Mouse (Mus musculus) hindbrain, embryonic 11.5 days (tissue): ENCODE results near the gene Treml2. TPM values are rescaled to one million over a fixed set of nuclear protein-coding genes. Genes with fewer than 3 reads are reported as not detected.
"Not testable (repeated sequence)": the region's sequence is repeated elsewhere in the genome, so short reads cannot be mapped to it uniquely, and the experiment has no call there.

Experiments used
- ATAC-seq: fragments of 200-750 bp; cut with Nextera tagmentation; 2 replicates; pipeline ENCODE4 v1.8.0; 2017; ENCODE audit warnings: mild to moderate bottlenecking, moderate TSS enrichment, moderate library complexity; ENCODE audit not compliant: low FRiP score
- DNase-seq: peaks from one replicate; pipeline ENCODE4 v3.0.0-alpha.2; 2015; ENCODE audit warnings: low spot score
- H3K27ac ChIP-seq: fragments of 300-500 bp; sonication (generic); 2 replicates; pipeline ENCODE4 v1.5.1; 2014; ENCODE audit warnings: mild to moderate bottlenecking, low read depth, low read length
- H3K27me3 ChIP-seq: fragments of 300-500 bp; sonication (generic); 2 replicates; pipeline ENCODE4 v1.6.1; 2014; ENCODE audit warnings: mild to moderate bottlenecking, low read length, moderate library complexity, mixed read lengths; ENCODE audit not compliant: control insufficient read depth, insufficient read depth
- H3K36me3 ChIP-seq: fragments of 300-500 bp; sonication (generic); 2 replicates; pipeline ENCODE4 v1.6.1; 2014; ENCODE audit warnings: mild to moderate bottlenecking, low read length, moderate library complexity, mixed read lengths; ENCODE audit not compliant: control insufficient read depth, insufficient read depth
- H3K4me1 ChIP-seq: fragments of 300-500 bp; sonication (generic); replicated peaks from 2 replicates; pipeline ENCODE4 v1.6.1; 2014; ENCODE audit warnings: low read length, mixed read lengths; ENCODE audit not compliant: control insufficient read depth, insufficient read depth
- H3K4me2 ChIP-seq: fragments of 300-500 bp; sonication (generic); replicated peaks from 2 replicates; pipeline ENCODE4 v1.6.1; 2014; ENCODE audit warnings: mild to moderate bottlenecking, low read depth, low read length
- H3K4me3 ChIP-seq: fragments of 300-500 bp; sonication (generic); 2 replicates; pipeline ENCODE4 v1.5.1; 2014; ENCODE audit warnings: low read depth, low read length
- H3K9ac ChIP-seq: fragments of 300-500 bp; sonication (generic); 2 replicates; pipeline ENCODE4 v1.6.1; 2014; ENCODE audit warnings: low read depth, low read length
- H3K9me3 ChIP-seq: fragments of 300-500 bp; sonication (generic); 2 replicates; pipeline ENCODE4 v1.6.1; 2016; ENCODE audit warnings: low read length; ENCODE audit not compliant: control insufficient read depth
- WGBS: fragments of 180-500 bp; shearing (Covaris S2); extraction: QIAGEN DNeasy Blood & Tissue Kit; methylation state at CpG from one replicate; pipeline ENCODE4 v1.1.7; 2014; 5-methylcytosine and 5-hydroxymethylcytosine counted together
- polyA plus RNA-seq: library from polyadenylated mRNA; unstranded; fragments of >200 nt; fragmentation: Nextera tagmentation; extraction: Ambion mirVana; gene quantifications from 2 replicates; pipeline ENCODE4 v1.2.1, GENCODE M21; 2014

Treml2 gene
- polyA plus RNA-seq, 1 experiment from 2014 or later: 0.09 TPM

DNA sequence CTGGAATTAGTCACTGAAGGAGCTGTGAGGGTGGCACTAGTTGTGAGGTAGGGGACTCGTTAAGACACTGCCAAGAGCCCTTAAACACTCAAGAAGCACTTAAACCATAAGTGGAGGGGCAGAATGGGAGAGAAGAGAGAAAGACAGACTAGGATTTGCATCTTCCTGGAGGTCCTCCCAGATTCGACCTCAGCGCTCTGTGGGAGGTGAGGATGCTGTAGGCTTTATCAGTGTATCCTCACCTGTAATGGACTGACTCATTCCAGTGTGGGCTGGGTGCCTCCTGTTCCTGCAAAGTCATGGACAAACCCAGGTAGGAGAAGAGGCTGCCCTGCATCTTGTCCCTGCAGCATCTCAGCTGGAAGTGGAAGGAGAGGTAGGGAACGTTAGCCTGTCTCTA lies 47.5 kb downstream of the Treml2 start:
- ATAC-seq: no peak
- Histone ChIP-seq H3K27me3 (no peaks in the 10 kb centered on the region), H3K4me3 (no peak overlapping the region), H3K9ac (no peak overlapping the region), H3K4me2 (no peak overlapping the region), H3K27ac (no peak overlapping the region), H3K4me1 (no peaks in the 10 kb centered on the region), H3K36me3 (no peaks in the 10 kb centered on the region), H3K9me3 (no peaks in the 10 kb centered on the region)
- WGBS: 76% methylated on average over 4 of the region's 4 CpGs
- no peak for DNase-seq

DNA sequence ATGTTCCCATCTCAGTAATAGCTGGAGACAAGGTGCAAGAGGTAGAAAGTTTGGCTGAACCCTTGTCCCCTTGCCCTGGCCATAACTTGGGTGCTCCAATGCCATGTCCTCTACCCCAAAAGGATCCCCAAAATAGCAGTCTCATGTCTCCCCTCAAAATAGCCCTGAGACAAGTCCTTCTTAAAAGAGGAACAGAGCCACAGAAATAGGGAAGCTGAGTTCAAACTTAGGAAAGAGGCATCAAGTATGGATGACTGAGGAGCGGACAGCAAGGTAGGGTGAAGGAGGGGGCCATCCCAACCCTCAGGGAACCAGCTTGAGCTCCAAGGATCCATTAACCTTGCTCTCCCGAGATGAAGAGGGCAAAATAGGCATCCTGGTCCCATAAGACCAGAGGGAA lies 48.0 kb downstream of the Treml2 start:
- Histone ChIP-seq H3K4me3 (no peak overlapping the region), H3K36me3 (no peaks in the 10 kb centered on the region), H3K27ac (no peak overlapping the region), H3K9me3 (no peaks in the 10 kb centered on the region), H3K9ac (no peak overlapping the region), H3K4me1 (no peaks in the 10 kb centered on the region), H3K27me3 (no peaks in the 10 kb centered on the region), H3K4me2 (no peak overlapping the region)
- no peak for ATAC-seq
- no peak for DNase-seq
- 73% methylated on average over 2 of the region's 2 CpGs for WGBS

DNA sequence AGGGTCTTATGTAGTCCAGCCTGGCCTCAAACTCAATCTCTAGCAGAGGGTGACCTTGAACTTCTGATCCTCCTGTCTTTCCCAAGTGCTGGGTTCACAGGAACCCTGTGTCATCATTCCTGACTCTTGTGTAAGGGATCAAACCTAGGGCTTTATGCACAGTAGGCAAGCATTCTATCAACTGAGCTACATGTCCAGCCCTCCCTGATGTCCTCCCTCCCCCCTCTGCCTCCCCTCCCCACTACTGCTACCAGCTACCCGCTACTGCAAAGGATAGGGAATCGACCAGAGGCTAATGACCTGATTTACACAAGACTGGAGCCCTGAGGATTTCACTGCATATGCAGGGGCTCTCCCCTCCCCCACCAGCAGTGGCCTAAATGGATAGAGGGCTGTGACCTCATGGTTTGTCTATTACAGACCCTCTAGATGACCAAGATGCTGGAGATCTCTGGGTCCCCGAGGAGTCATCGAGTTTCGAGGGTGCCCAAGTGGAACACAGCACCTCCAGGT lies 51.4 kb downstream of the Treml2 start:
- ATAC-seq: no peak
- H3K27me3 ChIP-seq: no peaks in the 10 kb centered on the region
- no peak overlapping the region for H3K4me3 ChIP-seq
- no peaks in the 10 kb centered on the region for H3K9me3 ChIP-seq
- DNase-seq: no peak
- H3K9ac ChIP-seq: no peak overlapping the region
- H3K4me2 ChIP-seq: no peak overlapping the region
- no peaks in the 10 kb centered on the region for H3K4me1 ChIP-seq
- no peak overlapping the region for H3K27ac ChIP-seq
- WGBS: 75% methylated on average over 5 of the region's 5 CpGs
- H3K36me3 ChIP-seq: no peaks in the 10 kb centered on the region

DNA sequence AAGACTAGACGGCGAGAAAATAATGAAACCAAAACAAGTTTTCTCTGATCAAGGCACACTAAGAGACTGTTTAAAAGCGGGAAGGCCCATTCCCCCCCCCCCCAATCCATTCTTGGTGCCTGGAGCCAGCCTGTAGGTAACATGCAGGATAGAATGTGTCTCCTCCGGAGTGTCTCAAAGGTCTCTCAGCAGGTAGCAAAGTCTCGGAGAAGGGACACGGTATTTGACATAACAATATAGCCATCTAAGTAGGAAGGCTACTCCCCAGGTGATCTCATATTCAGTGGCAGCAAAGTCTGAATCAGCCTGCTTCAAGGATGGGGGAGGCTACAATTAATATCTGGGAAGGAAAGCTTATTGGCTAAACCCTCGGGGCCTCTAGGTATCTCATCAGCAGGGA lies 53.7 kb downstream of the Treml2 start:
- H3K27me3 ChIP-seq, H3K4me3 ChIP-seq, H3K4me2 ChIP-seq, H3K9ac ChIP-seq, H3K9me3 ChIP-seq, H3K27ac ChIP-seq, H3K36me3 ChIP-seq, DNase-seq, H3K4me1 ChIP-seq, ATAC-seq: not testable (repeated sequence)
- 69% methylated on average over 7 of the region's 7 CpGs for WGBS

DNA sequence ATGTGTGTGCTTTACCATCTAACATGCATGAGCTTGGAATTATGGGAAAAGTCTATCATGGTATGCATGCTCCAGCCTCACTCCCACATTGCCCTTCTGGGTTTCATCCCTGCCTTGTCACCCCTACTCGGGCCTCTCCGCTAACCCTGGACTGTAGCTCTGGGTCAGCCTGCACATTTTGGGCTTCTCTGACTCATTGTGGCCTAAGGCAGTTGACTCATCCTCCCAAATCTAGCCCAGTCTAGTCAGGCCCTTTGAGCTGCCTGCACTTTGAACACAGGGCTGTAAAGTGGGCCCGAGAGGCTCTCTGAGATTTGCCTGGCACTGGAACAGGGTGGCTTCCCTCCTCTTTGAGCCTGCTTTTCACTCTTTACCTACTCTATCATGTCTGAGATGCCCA lies 56.5 kb downstream of the Treml2 start:
- Histone ChIP-seq H3K4me3 (no peak overlapping the region), H3K9ac (no peak overlapping the region), H3K4me2 (no peak overlapping the region), H3K9me3 (no peaks in the 10 kb centered on the region), H3K27me3 (no peaks in the 10 kb centered on the region), H3K4me1 (no peaks in the 10 kb centered on the region), H3K36me3 (no peaks in the 10 kb centered on the region), H3K27ac (no peak overlapping the region)
- 95% methylated on average over 3 of the region's 3 CpGs for WGBS
- DNase-seq: no peak
- ATAC-seq: no peak

DNA sequence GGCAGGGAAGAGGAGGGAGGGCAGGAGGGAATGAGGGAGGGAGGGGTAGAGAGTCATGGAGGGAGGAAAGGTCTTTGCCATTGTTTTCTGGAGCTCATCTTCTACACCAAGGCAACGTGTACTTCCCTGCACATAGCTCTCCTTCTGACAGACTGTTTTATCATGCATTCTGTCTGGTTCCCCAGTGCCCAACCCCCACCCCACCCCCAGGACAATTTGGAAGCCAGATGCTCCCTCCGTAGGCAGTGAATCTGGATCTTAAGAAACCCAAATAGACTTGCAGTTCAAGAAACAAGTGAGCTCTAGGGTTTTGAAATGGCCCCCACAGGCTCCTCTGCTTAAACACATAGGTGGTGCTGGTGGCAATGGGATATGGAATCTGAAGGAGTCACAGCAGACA lies 58.6 kb downstream of the Treml2 start:
- H3K27ac ChIP-seq: no peak overlapping the region
- H3K4me2 ChIP-seq: no peak overlapping the region
- H3K27me3 ChIP-seq: no peaks in the 10 kb centered on the region
- no peak for DNase-seq
- H3K4me3 ChIP-seq: no peak overlapping the region
- H3K9me3 ChIP-seq: no peaks in the 10 kb centered on the region
- H3K4me1 ChIP-seq: no peaks in the 10 kb centered on the region
- WGBS: 65% methylated on average over 2 of the region's 2 CpGs
- no peak for ATAC-seq
- H3K36me3 ChIP-seq: no peaks in the 10 kb centered on the region
- H3K9ac ChIP-seq: no peak overlapping the region

DNA sequence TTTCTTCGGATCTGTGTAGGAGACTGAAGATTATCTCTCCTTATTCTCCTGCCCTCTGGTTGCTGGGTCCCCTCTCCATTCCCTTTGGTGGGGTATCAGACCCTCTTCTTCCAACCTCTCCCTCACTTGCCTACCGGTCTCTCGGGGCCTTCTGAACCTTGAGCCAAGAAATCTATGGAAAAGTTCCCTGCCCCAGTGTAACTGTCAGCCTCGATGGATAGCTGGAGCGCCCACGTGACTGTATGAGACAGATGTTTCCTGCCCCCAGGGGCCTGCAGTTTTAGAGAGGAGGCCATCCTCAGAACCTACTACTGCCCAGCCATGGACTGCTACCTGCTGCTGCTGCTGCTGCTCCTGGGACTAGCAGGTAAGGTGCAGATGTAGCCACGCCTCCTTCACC lies 60.3 kb downstream of the Treml2 start, which contains the start of gene Treml1:
Gene Treml1 (plus strand): TSS at position 301 of the 400 bp plus-strand sequence.
- no peak within 1 kb of the TSS for H3K9ac ChIP-seq
- H3K4me3 ChIP-seq: no peak within 1 kb of the TSS
- no peaks in the 10 kb centered on the region for H3K36me3 ChIP-seq
- H3K4me2 ChIP-seq: no peak within 1 kb of the TSS
- no peaks in the 10 kb centered on the region for H3K9me3 ChIP-seq
- WGBS: 85% methylated on average over 7 of the region's 7 CpGs
- DNase-seq (no peak), ATAC-seq (no peak)
- no peaks in the 10 kb centered on the region for H3K27me3 ChIP-seq
- no peak within 1 kb of the TSS for H3K27ac ChIP-seq
- H3K4me1 ChIP-seq: no peaks in the 10 kb centered on the region

DNA sequence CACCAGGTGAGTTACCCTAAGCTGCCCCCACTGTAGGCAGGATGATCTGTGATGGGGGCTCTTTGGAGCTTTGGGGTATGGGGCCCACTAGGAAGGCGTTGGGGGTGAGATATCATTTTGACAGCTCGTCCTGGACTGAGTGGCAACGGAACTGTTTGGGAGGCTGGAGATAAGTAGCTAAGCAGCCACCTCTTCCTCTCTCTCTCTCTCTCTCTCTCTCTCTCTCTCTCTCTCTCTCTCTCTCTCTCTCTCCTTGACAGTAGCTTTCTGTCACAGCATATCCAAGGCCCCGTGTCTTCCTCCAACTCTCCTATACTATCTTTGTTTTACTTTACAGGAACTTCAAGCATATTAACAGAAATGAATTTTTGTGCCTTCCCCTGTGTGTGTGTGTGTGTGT lies 61.2 kb downstream of the Treml2 start:
- Histone ChIP-seq H3K27me3 (no peaks in the 10 kb centered on the region), H3K4me3 (no peak overlapping the region), H3K9ac (no peak overlapping the region), H3K9me3 (no peaks in the 10 kb centered on the region), H3K27ac (no peak overlapping the region), H3K4me1 (no peaks in the 10 kb centered on the region), H3K36me3 (no peaks in the 10 kb centered on the region), H3K4me2 (no peak overlapping the region)
- 78% methylated on average over 4 of the region's 4 CpGs for WGBS
- DNase-seq (no peak), ATAC-seq (no peak)
